Mouse (Mus musculus) heart, postnatal 25 days (tissue): ENCODE measurements around the gene Txnip. TPM values are rescaled to one million over a fixed set of nuclear protein-coding genes. Genes with fewer than 3 reads are reported as not detected.

Experiments used
- DNase-seq: peaks from one replicate; pipeline ENCODE4 v3.0.0; 2022; ENCODE audit warnings: low spot score
- intact Hi-C: fragments of 180-260 bp; cut with DNase I; formaldehyde crosslinking; loops from one replicate; pipeline ENCODE4 v1.15.1; 2025
- total RNA-seq, 2 experiments: library from RNA; stranded (reverse); gene quantifications; 2 replicates each; pipeline ENCODE4 v1.2.3; 2021

Gene Txnip
- total RNA-seq, 2 experiments from 2014 or later = 341 to 607 TPM

- DNase-seq = no peak
- intact Hi-C loops = no loop called here
Measured at GRCm38 (mm10) chr3:96565105-96565504, 7.3 kb downstream of the Txnip start.

- DNase-seq = no peak
- intact Hi-C loops = no loop called here
Measured at GRCm38 (mm10) chr3:96566661-96567450, 9.1 kb downstream of the Txnip start.

DNA sequence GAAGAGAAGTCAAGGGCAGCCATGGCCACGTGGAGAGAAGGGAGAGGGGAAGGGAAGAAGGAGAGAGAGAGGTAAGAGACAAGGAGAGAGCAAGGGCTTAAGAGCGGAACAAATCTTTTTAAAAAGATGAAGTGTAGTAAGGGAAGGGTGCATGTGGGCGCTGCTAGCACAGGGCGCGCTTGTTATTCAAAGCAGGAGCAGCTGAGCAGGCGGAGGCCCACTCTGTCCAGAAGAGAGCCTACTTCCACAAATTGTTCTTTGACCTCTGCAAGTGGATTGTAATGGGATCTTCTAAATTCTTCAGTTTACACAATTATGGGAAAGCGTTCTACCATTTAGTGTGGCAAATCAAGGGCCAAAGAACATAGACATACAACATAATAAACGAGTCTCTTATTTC, 10.8 kb downstream of the Txnip start:
- intact Hi-C loops = no loop called here

DNA sequence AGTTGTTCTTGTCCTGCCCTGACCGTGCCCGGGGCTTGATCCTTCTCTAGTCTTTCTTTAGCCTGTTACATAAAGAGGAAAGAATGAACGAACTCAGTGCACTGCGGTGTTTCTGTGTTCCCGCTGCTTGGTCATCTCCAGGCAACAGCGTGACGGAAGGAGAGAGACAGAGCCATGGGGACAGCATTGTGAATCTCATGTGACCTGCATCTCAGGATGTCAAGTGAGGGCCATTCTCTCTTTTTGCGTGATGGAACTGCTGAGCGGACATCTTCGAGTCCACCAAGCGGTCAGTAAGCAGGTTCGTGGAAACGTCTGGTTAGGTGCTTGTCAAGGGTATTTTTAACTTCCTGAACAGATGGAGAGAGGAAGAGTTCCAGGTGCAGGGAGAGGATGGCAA, 11.7 kb downstream of the Txnip start:
- intact Hi-C loops = no loop called here
- no peak for DNase-seq

More for the DNA sequence above, 10.8 kb downstream of the Txnip start:
- no peak for DNase-seq

GRCm38 (mm10) chr3:96569966-96570605, 12.3 kb downstream of the Txnip start:
- intact Hi-C loops = no loop called here
- DNase-seq = no peak

DNA sequence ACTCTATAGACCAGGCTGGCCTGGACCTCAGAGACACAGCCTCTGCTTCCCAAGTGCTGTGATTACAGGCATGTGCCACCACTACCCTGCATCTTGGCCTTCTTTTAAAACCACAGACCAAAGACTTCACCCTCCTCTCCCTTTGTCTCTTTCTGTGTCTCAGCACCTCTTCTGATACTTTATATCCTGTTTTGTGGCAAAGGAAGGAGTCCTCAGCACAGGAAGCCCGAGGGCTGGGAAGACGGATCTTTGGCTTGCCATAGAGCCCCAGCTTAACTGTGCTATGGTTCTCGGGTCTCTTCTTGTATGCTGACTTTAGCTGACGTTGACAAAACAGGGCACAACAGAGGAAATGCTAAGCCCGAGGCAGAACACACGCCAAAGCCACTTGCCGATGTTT, 12.9 kb downstream of the Txnip start:
- intact Hi-C loops = no loop called here

GRCm38 (mm10) chr3:96571336-96571735, 13.6 kb downstream of the Txnip start:
- no peak for DNase-seq
- intact Hi-C loops = no loop called here

More for the DNA sequence above, 12.9 kb downstream of the Txnip start:
- DNase-seq = no peak

DNA sequence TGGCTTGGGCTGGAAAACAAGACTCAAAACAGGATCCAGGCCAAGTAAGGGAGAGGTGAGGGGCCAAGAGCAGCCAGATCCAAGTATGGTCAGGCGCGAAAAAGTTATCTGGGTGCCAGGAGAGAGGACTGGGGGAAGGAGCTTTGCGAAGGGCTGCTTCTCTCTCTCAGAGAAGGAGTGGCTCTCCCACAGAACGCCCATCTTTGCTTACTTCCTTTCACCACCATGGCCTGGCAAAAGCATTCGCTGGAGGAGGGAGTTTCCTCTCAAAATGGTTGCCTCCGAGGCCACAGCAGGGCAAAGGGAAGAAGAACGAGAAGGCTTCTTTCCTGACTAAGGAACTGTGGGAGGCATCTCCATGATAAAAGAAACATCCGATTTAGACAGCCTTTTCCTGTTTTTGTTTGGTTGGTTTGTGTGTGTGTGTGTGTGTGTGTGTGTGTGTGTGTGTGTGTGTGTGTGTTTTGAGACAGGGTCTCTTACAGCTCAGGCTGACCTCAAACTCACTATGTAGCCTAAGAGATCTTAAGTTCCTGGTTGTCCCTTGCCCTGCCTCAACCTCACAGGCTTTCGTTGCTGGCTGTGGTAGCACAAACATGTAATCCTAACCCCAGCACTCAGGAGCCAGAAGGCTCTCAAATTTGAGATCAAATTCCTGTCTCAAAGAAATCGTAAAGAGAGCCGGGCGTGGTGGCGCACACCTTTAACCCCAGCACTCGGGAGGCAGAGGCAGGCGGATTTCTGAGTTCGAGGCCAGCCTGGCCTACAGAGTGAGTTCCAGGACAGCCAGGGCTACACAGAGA, 14.3 kb downstream of the Txnip start:
- intact Hi-C loops = no loop called here
- DNase-seq = no peak

- no peak for DNase-seq
- intact Hi-C loops = no loop called here
Measured at GRCm38 (mm10) chr3:96573611-96574511, 16.1 kb downstream of the Txnip start.

GRCm38 (mm10) chr3:96575272-96575984, 17.7 kb downstream of the Txnip start:
- no peak for DNase-seq
- intact Hi-C loops = no loop called here

GRCm38 (mm10) chr3:96576005-96576658, 18.4 kb downstream of the Txnip start:
- intact Hi-C loops = loop anchor here (1.0 kb wide), 1 partner anchor 19 kb away; the partner anchor contains the start of gene Txnip
- DNase-seq = peak; percentile 81

DNA sequence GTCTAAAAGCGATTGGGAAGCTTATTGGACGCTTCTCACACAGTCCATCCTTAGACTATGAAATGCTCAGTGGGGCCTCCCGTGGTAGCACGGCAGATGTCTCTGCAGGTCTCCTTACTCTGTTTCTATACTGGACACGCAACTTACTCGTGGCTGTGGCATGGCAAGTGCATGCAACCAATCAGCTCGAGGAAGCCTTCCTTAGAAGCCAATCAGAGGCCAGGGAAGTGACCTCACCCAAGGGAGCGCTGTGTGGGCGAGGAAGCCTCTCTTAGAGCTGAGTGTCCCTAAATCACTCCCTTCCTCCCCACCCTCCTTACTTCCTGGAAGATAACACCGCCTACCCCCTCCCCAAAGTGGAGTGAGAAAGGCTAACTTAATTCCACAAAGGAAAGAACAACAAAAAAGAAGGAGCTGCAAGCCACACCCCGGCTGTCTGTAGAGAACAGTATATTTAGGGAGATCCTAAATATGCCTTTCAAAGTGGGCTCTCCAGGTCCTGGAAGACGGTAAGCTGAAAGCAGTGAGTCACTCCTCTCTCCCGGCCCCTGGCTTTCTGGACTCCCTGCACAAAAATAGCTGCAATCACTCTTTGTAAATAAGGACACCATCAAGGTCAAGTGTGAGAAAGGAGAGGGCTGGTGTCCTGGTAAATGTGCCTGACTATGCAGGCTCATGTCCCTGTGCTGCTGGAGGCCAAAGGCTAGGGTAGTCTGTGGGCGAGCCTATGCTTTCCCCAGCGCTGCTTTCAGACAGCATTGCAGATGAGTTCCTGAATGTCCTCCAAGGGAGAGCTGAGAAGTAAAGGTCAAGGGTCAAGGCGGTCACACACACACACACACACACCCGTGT, 19.2 kb downstream of the Txnip start, which contains the start of gene Gm16253:
Gene Gm16253 (plus strand): TSS at position 295 of the 852 bp plus-strand sequence.
- DNase-seq = peak; percentile 95
- intact Hi-C loops = loop anchor here (1.0 kb wide), 1 partner anchor 20 kb away; the partner anchor contains the start of gene Txnip

- no peak for DNase-seq
Measured at GRCm38 (mm10) chr3:96577566-96577965, 19.8 kb downstream of the Txnip start.

DNA sequence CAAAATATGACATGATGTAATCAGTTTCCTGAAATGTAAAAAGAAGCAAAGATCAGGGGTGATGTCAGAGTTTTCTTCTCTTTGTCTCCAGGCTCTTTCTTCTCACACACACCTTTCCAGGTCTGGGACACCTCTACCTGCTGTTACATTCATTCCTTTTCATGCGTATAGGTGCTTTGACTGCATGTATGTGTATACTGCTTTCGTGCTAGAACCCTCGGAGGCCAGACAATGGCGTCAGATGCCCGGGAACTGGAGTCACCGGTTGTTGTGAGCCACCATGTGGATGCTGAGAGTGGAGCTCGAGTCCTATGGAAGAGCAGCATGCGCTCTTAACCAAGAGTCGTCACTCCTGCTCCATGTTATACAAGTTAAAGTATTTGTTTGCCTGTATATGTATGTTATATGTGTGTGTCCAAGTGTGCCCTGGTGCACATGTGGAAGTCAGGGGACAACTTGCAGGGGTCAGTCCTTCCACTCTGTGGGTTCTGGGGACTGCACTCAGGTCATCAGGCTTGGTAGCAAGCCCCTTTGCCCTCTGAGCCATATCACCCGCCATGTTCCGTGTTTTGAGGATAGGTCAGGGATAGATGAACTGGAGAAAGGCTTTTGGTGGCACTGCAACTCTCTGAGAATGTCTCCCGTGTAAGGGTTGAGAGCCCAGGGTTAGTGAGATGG, 20.9 kb downstream of the Txnip start:
- intact Hi-C loops = no loop called here
- DNase-seq = no peak

More at GRCm38 (mm10) chr3:96577566-96577965, 19.8 kb downstream of the Txnip start:
- intact Hi-C loops = no loop called here

DNA sequence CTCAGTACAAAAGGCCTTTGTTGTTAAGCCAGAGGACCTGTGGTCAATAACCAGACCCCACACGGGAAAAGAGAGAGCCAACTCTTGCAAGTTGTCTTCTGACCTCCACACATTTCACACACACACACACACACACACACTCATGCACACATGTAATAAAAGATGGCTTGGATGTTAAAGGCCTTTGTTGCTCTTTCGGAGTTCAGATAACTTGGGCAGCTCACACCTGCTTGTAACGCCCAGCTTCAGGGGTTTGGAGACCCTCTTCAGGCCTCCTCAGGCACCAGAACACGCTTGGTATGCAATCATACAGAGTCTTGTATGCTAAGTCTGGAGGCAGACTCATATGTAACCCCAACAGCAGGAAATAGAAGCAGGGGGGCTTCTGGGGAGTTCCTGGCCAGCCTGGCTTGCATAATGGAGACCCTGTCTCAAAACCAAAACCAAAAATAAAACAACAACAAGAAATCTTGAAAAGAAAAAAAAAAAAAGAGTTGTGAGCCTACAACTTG, 21.5 kb downstream of the Txnip start:
- intact Hi-C loops = no loop called here
- no peak for DNase-seq

DNA sequence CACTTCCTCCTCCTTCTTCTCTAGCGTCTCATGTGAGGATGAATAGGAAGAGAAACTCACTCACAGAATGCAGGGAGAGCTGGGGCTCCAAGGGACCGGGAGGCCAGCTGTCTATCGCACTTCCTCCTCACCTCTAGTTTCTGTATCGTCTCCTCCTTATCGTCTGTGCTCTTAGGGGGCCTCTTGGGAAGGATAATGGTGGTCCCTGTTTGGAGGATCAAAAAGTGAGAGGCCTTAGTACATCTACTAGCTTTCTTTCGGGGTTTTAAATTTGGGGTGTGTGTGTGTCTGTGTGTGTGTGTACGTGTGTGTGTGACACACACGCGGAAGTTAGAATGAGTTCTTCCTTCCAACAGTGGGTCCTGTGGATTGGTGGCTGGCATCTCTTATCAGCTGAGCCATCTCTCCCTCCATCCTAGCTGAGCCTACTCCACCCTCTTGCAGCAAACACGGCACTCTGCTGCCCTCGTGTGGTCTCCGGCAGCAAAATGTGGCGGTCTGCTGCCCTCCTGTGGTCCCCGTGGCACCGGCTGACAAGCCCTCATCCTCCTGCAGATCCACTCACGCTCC, 22.2 kb downstream of the Txnip start:
- DNase-seq = peak; percentile 81
- intact Hi-C loops = loop anchor here (1.0 to 10.0 kb wide), 4 partner anchors 29 to 75 kb away; no protein-coding TSS in a partner anchor
